Mouse (Mus musculus): ENCODE results near the gene Vat1l.

Vat1l gene

DNA sequence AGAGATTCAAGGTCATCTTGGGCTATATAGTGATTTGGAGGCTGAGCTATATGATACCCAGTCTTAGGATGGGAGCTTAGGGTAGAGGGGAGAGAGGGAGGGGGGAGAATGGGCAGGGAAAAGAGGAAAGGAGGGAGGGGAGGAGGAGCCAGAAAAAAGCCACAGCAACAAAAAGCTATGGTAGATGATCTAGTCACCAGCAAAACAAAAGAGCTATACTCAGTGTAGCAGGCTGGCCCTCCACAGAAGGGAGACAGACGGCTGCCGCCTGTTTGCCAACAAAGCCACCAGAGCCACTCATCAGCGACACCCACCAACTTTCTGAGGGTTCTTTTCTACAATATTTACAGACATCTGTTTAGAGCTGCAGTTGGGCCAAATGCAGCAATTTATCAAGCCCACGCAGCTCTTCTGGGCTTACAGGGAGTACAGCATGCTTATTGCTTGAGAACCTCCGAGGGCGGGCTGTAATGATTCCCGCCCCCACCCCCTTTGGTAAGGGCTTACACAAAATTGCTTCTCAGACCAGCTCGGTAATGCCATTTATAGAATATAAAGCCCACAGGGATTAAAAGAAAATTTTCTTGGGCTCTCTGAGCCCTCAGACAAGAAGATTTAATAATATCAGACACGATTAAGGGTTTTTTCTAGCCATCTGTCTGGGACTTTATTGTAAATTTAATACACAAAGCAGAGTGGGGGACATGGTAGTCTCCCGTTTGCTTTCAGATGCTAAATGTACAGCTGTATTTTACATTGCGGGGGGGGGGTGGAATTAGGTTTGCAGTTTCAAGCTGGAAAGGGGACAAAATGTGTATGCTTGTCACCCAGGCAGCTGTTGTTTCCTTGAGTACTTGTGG, 89.7 kb downstream of the Vat1l start:
- DNase-seq (ENCODE audit: extremely low spot score, low read depth, low spot score), result no peak

- no peak for DNase-seq (ENCODE audit: extremely low spot score, low read depth, low spot score)
These were observed 90.3 kb downstream of the Vat1l start for GRCm38 (mm10) chr8:114295749-114296067.

- DNase-seq (ENCODE audit: extremely low spot score, low read depth, low spot score), result no peak
These were observed 92.8 kb downstream of the Vat1l start for GRCm38 (mm10) chr8:114298253-114298652.

DNA sequence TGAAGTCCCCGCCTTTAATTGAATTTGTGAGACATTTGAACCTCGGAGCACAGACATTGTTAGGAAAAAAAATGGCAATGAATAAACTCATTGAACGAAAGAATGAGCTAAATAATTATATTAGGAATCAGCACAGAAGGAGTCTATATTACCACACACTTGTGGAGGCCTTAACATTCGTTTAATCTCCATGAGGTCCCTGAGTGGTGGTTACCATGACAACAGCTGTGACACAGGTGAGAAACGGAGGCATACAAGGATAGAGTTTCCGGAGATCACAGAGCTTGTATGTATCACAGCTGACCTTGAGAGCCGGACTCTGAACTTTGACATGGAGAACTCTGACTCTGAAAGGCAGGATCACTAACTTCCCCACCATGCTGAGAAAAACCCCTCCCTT, 94.7 kb downstream of the Vat1l start:
- DNase-seq (ENCODE audit: extremely low spot score, low read depth, low spot score), result no peak

GRCm38 (mm10) chr8:114306296-114306695, 100.9 kb downstream of the Vat1l start:
- DNase-seq (ENCODE audit: extremely low spot score, low read depth, low spot score), result no peak

DNA sequence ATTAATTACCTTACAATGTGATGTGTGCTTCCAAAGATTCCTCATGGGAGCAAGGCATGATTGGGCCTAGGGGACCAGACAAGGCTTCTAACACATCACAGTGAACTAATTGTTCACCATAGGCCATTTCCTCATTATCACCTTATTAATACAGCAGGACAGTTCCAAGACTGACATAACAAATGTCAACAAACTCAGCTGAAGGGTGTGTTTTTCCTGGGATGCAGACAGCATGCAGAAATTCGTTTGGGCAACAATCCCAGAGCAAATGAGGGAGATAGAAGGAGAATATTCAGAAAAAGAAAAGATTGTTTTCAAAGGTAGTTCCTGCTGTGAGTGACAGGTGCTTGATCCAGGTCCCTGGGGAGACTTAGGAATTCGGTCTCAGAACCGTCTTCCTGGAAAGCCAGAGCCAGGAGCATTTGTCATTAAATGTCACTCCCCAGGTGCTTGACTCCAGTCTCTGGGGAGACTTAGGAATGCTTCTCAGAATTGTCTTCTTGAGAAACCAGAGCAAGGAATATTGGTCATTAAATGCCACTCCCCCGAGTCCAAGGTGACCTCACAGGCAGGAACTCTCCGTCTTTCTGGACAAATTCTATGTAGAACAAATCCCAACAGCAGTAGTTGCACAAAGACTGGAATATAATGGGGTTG, 109.4 kb downstream of the Vat1l start:
- no peak for DNase-seq (ENCODE audit: extremely low spot score, low read depth, low spot score)

DNA sequence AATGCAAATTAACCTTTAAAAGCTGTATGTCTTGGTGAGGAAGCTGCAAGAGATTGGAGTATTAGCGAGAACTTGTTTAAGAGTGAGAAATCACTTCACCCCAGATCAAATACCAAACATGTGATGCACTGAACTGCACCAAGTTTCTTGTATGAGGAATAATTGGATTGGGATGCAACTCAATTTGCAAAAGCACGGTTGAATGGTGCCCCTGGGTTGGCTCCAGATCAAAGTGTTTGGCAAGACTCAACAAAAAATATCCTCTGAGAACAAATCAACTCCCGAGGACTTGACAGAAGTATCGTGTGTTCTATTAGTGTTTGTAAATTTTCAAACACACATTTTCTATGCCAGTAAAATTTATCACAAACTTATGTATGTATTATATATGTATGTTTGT, 112.7 kb downstream of the Vat1l start:
- DNase-seq (ENCODE audit: extremely low spot score, low read depth, low spot score), result no peak

- DNase-seq (ENCODE audit: extremely low spot score, low read depth, low spot score), result no peak
These were observed 116.7 kb downstream of the Vat1l start for GRCm38 (mm10) chr8:114322096-114322495.

DNA sequence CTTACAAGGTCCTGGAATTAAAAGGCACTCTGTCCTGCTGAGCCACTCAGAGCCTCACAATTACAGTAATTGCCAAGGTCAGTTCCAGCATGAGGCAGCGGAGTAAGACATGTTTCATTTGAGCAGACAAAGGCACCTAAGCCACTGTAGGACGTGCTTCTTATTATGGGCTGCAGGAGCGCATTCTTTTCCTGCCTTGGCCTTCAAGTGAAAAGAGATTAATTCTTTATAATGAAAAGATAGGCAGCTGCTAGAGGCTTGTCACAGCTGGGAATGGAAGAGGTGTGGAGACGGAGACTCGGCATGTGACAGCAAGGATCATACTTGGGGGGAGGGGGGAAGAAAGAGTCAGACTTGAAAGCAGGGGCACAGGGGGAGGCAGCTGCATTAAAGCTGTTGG, 126.5 kb downstream of the Vat1l start:
- DNase-seq (ENCODE audit: extremely low spot score, low read depth, low spot score), result no peak

DNA sequence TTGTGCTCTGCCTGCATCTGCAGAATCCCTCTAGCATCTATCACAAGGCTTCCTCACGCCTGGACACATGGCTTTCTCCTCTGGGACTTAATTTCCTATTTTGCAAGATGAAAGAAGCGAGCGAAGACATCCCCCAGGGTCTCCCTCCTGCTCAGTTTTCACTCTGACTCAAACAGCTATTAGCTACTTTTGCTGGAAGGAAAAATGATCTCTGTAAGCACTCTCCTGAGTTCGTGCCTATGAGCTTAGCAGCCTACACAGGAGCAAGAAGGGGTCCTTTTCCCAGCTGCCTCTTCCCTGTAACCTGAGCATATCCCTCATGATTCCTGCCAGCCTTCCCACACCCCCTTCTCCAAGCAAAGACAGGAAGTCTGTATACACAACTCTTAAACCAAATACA, 127.5 kb downstream of the Vat1l start:
- no peak for DNase-seq (ENCODE audit: extremely low spot score, low read depth, low spot score)

GRCm38 (mm10) chr8:114335721-114336120, 130.3 kb downstream of the Vat1l start:
- DNase-seq (ENCODE audit: extremely low spot score, low read depth, low spot score), result no peak

GRCm38 (mm10) chr8:114342276-114342675, 136.9 kb downstream of the Vat1l start:
- DNase-seq (ENCODE audit: extremely low spot score, low read depth, low spot score), result no peak

- no peak for DNase-seq (ENCODE audit: extremely low spot score, low read depth, low spot score)
These were observed 139.4 kb downstream of the Vat1l start for GRCm38 (mm10) chr8:114344789-114345188.

DNA sequence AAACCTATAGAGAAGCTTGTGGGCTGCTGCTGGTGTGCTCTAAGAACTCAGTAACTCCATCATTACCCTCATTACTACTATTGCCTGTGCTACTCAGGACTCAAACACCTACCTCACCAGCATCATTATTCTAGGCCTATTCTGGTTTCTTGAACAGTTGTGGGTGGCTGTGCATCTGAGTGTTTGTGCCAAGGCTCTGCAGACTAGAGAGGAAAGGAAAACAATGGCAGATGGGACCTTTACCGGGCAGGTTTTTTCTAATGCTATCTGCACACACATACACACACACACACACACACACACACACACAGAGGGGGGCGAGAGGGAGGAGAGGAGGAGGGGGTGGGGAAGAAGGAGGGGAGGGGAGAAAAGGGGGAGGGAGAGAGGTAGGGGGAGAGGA, 140.6 kb downstream of the Vat1l start:
- no peak for DNase-seq (ENCODE audit: extremely low spot score, low read depth, low spot score)

DNA sequence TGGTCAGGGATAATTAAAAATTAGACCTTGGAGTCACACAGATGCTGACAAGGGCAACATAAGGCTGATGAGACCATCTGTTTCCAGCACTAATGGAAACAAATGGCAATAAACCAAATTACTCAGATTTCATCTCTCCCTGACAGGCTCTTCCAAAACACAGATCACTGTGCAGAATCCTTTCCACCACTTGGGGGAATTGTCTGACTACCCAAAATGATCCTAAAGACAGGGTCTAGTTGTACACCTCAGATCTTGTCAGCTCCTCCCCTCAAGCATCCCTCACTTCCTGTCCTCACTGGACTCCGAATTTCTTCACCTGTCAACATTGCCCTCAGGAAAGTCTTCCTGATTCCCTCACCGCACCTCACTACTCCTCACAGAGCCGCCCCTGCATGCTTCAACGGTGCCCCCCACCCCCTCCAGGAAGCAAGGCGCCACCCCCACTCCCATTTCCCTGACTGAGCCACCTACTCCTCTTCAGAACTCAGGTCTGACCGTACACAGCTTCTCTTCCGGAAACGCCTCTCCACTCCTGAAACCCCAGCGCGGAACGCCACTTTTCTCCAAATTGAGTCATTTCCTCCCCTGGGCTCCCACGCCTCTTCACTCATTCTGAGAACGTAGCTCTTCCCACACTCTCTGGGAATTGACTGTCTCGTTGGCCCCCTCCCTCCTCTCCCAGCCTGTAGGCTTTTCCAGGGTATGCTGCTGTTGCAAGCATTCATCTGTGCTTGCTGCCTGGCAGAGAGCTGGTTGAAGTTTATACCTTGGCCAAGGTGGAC, 146.4 kb downstream of the Vat1l start:
- no peak for DNase-seq (ENCODE audit: extremely low spot score, low read depth, low spot score)

DNA sequence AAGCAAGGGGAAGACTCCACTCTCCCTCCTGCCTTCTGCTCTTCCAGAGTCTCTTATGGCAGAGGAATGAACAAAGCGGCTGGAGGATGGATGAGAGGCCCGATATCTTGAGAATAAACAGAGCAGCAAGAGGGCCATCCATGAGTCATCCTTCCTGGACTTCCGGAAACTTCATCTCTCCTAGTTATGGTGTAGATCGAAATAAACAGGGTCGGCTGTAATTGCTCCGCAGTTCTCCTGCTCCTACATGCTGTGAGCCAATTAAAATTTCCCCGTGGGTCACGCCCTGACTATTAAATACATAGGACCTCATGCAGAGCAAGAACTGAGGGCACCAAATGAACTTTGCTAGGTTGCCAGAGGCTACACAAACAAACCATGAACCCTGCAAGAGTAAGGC, 155.1 kb downstream of the Vat1l start:
- DNase-seq (ENCODE audit: extremely low spot score, low read depth, low spot score), result no peak

DNA sequence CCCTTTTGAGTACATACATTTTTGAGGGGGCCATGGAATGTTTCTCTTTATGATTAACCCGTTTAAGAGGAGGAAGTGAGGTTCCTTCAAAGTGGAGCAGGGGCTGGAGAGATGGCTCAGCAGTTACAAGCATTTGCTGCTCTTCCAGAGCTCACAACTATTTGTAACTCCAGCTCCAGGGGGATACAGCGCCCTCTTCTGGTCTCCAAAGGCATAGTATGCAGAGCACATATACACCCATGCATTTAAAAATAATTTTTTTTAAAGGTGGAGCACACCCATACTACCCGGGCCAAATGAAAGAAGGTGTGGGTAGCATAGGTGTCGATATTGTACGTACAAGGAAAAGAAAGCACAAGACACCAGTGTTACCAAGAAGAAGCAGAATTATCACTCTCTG, 157.8 kb downstream of the Vat1l start:
- no peak for DNase-seq (ENCODE audit: extremely low spot score, low read depth, low spot score)

DNA sequence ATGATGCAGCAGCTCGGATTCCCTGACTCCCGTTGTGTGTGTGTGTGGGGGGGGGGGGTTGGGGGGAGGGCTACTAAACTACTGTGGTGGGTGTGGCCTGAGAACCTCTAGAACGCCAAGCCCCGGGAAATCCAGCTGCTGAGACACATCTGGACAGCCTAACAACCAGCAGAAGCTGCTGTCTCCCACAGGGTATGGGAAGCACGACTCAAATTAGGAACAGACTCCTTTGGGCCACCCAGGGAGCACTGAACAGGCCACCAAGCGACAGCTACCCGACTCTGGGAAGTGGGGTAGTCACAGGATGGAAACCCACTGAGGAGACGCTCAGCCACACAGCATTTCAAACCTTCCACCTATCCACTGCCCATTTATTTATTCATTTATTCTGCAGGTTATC, 158.2 kb downstream of the Vat1l start:
- DNase-seq (ENCODE audit: extremely low spot score, low read depth, low spot score), result no peak

DNA sequence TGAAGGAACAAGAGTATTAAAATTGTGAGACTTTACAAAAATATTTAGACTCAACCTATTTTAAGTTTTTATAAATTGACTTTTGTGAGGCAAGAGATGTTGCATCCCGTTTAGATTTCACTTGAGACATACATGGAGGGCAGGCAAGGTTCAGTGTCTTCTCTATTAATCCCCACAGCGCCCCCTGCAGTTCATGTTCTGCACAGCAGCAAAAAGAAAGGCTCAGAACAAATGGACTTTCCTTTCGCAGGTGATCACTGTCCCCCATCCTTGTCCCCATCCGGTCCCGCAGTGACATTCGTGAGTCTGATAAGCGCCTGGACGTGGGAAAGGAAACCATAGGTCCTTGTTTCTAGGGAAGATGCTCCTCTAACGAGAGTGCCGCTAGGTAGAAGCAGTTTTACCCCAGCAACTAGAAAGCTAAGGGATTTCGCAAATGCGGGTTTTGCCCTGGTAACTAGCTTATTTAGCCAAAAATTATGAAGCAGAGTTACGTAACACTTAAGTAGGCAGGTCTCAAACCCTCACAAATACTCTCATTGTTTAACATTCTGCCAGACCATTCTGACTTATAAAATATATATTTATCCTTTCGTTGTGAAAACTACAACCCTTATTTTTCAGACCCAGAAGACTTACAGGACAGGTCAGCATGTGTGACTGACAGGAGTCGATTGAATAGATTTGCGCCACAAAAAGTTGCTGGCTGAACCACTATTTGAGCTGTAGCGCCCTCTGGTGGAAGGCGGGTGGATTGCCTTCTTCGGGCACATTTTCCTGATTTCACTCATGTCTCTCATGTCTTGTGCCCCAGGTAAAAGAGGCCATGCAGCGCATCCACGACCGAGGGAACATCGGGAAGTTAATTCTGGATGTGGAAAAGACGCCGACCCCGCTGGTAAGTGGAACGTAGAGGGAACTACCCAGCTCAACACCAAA, 163.9 kb downstream of the Vat1l start:
- DNase-seq (ENCODE audit: extremely low spot score, low read depth, low spot score), result no peak

DNA sequence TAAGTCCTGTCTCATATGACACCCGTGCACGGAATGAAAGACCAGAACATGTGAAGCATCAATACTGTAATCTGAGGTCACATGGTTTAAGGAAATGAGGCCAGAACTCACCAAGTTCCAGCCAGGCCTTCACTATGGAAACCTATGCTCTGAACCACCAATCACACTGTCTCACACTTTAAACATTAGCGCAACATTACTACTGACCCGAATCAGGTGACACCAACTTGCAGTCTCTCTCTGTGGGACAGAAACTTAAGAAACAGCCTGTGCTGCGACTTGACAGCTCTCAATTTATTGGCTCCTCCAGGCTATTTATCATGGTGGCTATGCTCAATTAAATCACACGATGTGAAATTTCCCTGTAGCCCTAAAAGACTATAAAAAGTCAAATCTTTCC, 169.0 kb downstream of the Vat1l start:
- DNase-seq (ENCODE audit: extremely low spot score, low read depth, low spot score), result no peak

- no peak for DNase-seq (ENCODE audit: extremely low spot score, low read depth, low spot score)
These were observed 178.8 kb downstream of the Vat1l start for GRCm38 (mm10) chr8:114384189-114384588.

Measured in hindlimb bud, embryonic 11.5 days (tissue).